Mouse (Mus musculus): ENCODE measurements around the gene Syk. TPM values are rescaled to one million over a fixed set of nuclear protein-coding genes. Genes with fewer than 3 reads are reported as not detected.

The Syk gene
- polyA plus RNA-seq, 1 experiment from 2014 or later, result 10.0 TPM

- Histone ChIP-seq H3K4me1 (ENCODE audit: control insufficient read depth, insufficient read depth, low read length) (0 out of 2 replicates have a peak, but pooled peaks cover 2% of the 10 kb centered on the region), H3K9ac (ENCODE audit: low read depth, low read length) (no peak overlapping the region), H3K36me3 (ENCODE audit: control insufficient read depth, insufficient read depth, low read length) (no peaks in the 10 kb centered on the region), H3K4me2 (replicated peaks; ENCODE audit: low read depth, low read length) (no peak overlapping the region), H3K4me3 (ENCODE audit: low read length) (no peak overlapping the region), H3K27me3 (ENCODE audit: control insufficient read depth, insufficient read depth, low read length) (no peaks in the 10 kb centered on the region), H3K9me3 (ENCODE audit: control insufficient read depth, low read length) (no peaks in the 10 kb centered on the region), H3K27ac (ENCODE audit: low read depth, low read length) (no peak overlapping the region)
- ATAC-seq (ENCODE audit: low FRiP score, low TSS enrichment), result no peak
- WGBS, result 64% methylated on average over 17 of the region's 17 CpGs
Measured at GRCm38 (mm10) chr13:52584654-52585455, 1.9 kb downstream of the Syk start.

- 91% methylated on average over 4 of the region's 4 CpGs for WGBS
- no peak overlapping the region for H3K4me2 ChIP-seq (replicated peaks; ENCODE audit: low read depth, low read length)
- ATAC-seq (ENCODE audit: low FRiP score, low TSS enrichment), result no peak
Measured at GRCm38 (mm10) chr13:52587761-52588160, 4.8 kb downstream of the Syk start.

GRCm38 (mm10) chr13:52589043-52589442 lies 6.1 kb downstream of the Syk start:
- 76% methylated on average over 4 of the region's 4 CpGs for WGBS
- 0 out of 2 replicates have a peak, but pooled peaks cover 2% of the 10 kb centered on the region for H3K4me1 ChIP-seq (ENCODE audit: control insufficient read depth, insufficient read depth, low read length)
- H3K27ac ChIP-seq (ENCODE audit: low read depth, low read length), result no peak overlapping the region
- no peak overlapping the region for H3K4me2 ChIP-seq (replicated peaks; ENCODE audit: low read depth, low read length)
- H3K27me3 ChIP-seq (ENCODE audit: control insufficient read depth, insufficient read depth, low read length), result no peaks in the 10 kb centered on the region
- no peaks in the 10 kb centered on the region for H3K36me3 ChIP-seq (ENCODE audit: control insufficient read depth, insufficient read depth, low read length)
- H3K9ac ChIP-seq (ENCODE audit: low read depth, low read length), result no peak overlapping the region
- no peak overlapping the region for H3K4me3 ChIP-seq (ENCODE audit: low read length)
- no peak for ATAC-seq (ENCODE audit: low FRiP score, low TSS enrichment)
- H3K9me3 ChIP-seq (ENCODE audit: control insufficient read depth, low read length), result 0 out of 2 replicates have a peak, but pooled peaks cover 2% of the 10 kb centered on the region

More at GRCm38 (mm10) chr13:52587761-52588160, 4.8 kb downstream of the Syk start:
- Histone ChIP-seq H3K27ac (ENCODE audit: low read depth, low read length) (no peak overlapping the region), H3K4me3 (ENCODE audit: low read length) (no peak overlapping the region), H3K36me3 (ENCODE audit: control insufficient read depth, insufficient read depth, low read length) (no peaks in the 10 kb centered on the region), H3K9me3 (ENCODE audit: control insufficient read depth, low read length) (no peaks in the 10 kb centered on the region), H3K9ac (ENCODE audit: low read depth, low read length) (no peak overlapping the region), H3K4me1 (ENCODE audit: control insufficient read depth, insufficient read depth, low read length) (0 out of 2 replicates have a peak, but pooled peaks cover 2% of the 10 kb centered on the region), H3K27me3 (ENCODE audit: control insufficient read depth, insufficient read depth, low read length) (no peaks in the 10 kb centered on the region)

DNA sequence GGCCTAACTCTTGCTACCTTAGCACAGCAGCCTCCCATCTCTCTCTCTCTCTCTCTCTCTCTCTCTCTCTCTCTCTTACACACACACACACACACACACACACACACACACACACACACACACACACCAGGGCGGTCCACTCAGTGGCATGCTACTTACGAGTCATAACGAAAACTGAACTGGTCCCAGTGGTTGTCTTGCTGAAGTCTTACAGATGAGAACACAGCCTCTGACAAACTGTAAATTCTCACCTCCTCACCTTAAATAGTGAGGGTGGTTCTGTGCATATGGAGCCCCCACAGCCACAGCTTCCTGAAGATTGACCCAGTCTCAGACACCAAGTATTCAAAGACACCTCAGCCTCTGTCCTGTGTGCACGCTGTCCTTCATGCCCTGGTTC lies 8.9 kb downstream of the Syk start:
- 91% methylated on average over 4 of the region's 4 CpGs for WGBS

GRCm38 (mm10) chr13:52596692-52597091 lies 13.7 kb downstream of the Syk start:
- Histone ChIP-seq H3K9me3 (ENCODE audit: control insufficient read depth, low read length) (peaks cover 2% of the 10 kb centered on the region; the same call in 1 of the 2 replicates), H3K4me3 (ENCODE audit: low read length) (no peak overlapping the region), H3K36me3 (ENCODE audit: control insufficient read depth, insufficient read depth, low read length) (no peaks in the 10 kb centered on the region), H3K4me2 (replicated peaks; ENCODE audit: low read depth, low read length) (no peak overlapping the region), H3K27me3 (ENCODE audit: control insufficient read depth, insufficient read depth, low read length) (no peaks in the 10 kb centered on the region), H3K9ac (ENCODE audit: low read depth, low read length) (no peak overlapping the region), H3K27ac (ENCODE audit: low read depth, low read length) (no peak overlapping the region), H3K4me1 (ENCODE audit: control insufficient read depth, insufficient read depth, low read length) (no peaks in the 10 kb centered on the region)
- no peak for ATAC-seq (ENCODE audit: low FRiP score, low TSS enrichment)
- 85% methylated on average over 5 of the region's 5 CpGs for WGBS

More for the DNA sequence above, 8.9 kb downstream of the Syk start:
- H3K4me1 ChIP-seq (ENCODE audit: control insufficient read depth, insufficient read depth, low read length), result no peaks in the 10 kb centered on the region
- no peak for ATAC-seq (ENCODE audit: low FRiP score, low TSS enrichment)
- no peak overlapping the region for H3K9ac ChIP-seq (ENCODE audit: low read depth, low read length)
- no peak overlapping the region for H3K27ac ChIP-seq (ENCODE audit: low read depth, low read length)
- H3K4me2 ChIP-seq (replicated peaks; ENCODE audit: low read depth, low read length), result no peak overlapping the region
- H3K36me3 ChIP-seq (ENCODE audit: control insufficient read depth, insufficient read depth, low read length), result no peaks in the 10 kb centered on the region
- no peak overlapping the region for H3K4me3 ChIP-seq (ENCODE audit: low read length)
- 0 out of 2 replicates have a peak, but pooled peaks cover 2% of the 10 kb centered on the region for H3K9me3 ChIP-seq (ENCODE audit: control insufficient read depth, low read length)
- H3K27me3 ChIP-seq (ENCODE audit: control insufficient read depth, insufficient read depth, low read length), result no peaks in the 10 kb centered on the region

DNA sequence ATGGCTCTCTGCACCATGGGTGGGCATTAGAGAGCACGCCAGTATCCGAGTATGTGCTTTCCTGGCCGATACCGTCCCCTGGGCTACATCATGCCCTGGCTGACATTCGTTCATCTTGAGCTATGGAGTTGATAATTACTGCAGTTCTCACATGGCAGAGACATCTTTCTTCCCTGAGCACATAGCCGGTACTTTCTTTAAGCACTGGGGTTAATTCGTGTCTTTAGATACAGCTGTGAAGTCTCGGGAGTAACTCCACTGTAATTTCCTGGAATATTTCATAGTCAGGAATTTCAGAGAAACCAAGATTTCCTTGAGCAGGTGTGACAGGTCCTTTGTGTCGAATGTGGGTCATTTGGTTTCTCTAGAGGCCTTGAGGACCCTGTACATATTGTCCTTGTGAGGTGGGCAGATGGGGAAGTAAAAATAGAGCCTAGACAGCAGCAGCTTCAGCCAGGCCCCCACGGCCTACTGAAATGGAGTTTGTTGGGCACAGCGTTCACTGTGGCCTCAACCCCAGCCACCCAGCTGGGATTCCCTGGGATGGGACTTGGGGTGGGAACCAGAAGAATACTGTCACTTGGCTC lies 14.2 kb downstream of the Syk start:
- Histone ChIP-seq H3K27ac (ENCODE audit: low read depth, low read length) (no peak overlapping the region), H3K9me3 (ENCODE audit: control insufficient read depth, low read length) (peaks cover 2% of the 10 kb centered on the region; the same call in 1 of the 2 replicates), H3K4me3 (ENCODE audit: low read length) (no peak overlapping the region), H3K27me3 (ENCODE audit: control insufficient read depth, insufficient read depth, low read length) (no peaks in the 10 kb centered on the region), H3K9ac (ENCODE audit: low read depth, low read length) (no peak overlapping the region), H3K4me2 (replicated peaks; ENCODE audit: low read depth, low read length) (no peak overlapping the region), H3K36me3 (ENCODE audit: control insufficient read depth, insufficient read depth, low read length) (no peaks in the 10 kb centered on the region), H3K4me1 (ENCODE audit: control insufficient read depth, insufficient read depth, low read length) (no peaks in the 10 kb centered on the region)
- no peak for ATAC-seq (ENCODE audit: low FRiP score, low TSS enrichment)
- 81% methylated on average over 11 of the region's 11 CpGs for WGBS

- Histone ChIP-seq H3K36me3 (ENCODE audit: control insufficient read depth, insufficient read depth, low read length) (no peaks in the 10 kb centered on the region), H3K4me1 (ENCODE audit: control insufficient read depth, insufficient read depth, low read length) (no peaks in the 10 kb centered on the region), H3K4me3 (ENCODE audit: low read length) (no peak overlapping the region), H3K9ac (ENCODE audit: low read depth, low read length) (no peak overlapping the region), H3K4me2 (replicated peaks; ENCODE audit: low read depth, low read length) (no peak overlapping the region), H3K27me3 (ENCODE audit: control insufficient read depth, insufficient read depth, low read length) (no peaks in the 10 kb centered on the region), H3K9me3 (ENCODE audit: control insufficient read depth, low read length) (peaks cover 2% of the 10 kb centered on the region; the same call in 1 of the 2 replicates), H3K27ac (ENCODE audit: low read depth, low read length) (no peak overlapping the region)
- 69% methylated on average over 3 of the region's 3 CpGs for WGBS
- ATAC-seq (ENCODE audit: low FRiP score, low TSS enrichment), result no peak
Measured at GRCm38 (mm10) chr13:52598233-52598632, 15.3 kb downstream of the Syk start.

GRCm38 (mm10) chr13:52600015-52600643 lies 17.2 kb downstream of the Syk start:
- WGBS, result 55% methylated on average over 4 of the region's 4 CpGs
- H3K27me3 ChIP-seq (ENCODE audit: control insufficient read depth, insufficient read depth, low read length), result no peaks in the 10 kb centered on the region
- no peak overlapping the region for H3K4me3 ChIP-seq (ENCODE audit: low read length)
- H3K27ac ChIP-seq (ENCODE audit: low read depth, low read length), result no peak overlapping the region
- H3K36me3 ChIP-seq (ENCODE audit: control insufficient read depth, insufficient read depth, low read length), result no peaks in the 10 kb centered on the region
- H3K9me3 ChIP-seq (ENCODE audit: control insufficient read depth, low read length), result no peaks in the 10 kb centered on the region; the same call in 1 of the 2 replicates
- no peak overlapping the region for H3K9ac ChIP-seq (ENCODE audit: low read depth, low read length)
- H3K4me1 ChIP-seq (ENCODE audit: control insufficient read depth, insufficient read depth, low read length), result no peaks in the 10 kb centered on the region
- no peak for ATAC-seq (ENCODE audit: low FRiP score, low TSS enrichment)
- no peak overlapping the region for H3K4me2 ChIP-seq (replicated peaks; ENCODE audit: low read depth, low read length)

Measured in kidney, embryonic 14.5 days (tissue).